Mouse (Mus musculus) embryonic facial prominence, embryonic 15.5 days (tissue): ENCODE data around the gene Pigc. TPM values are rescaled to one million over a fixed set of nuclear protein-coding genes. Genes with fewer than 3 reads are reported as not detected.

Experiments used
- ATAC-seq: fragments of 200-750 bp; cut with Nextera tagmentation; 2 replicates; pipeline ENCODE4 v1.8.0; 2017; ENCODE audit warnings: low read depth, moderate TSS enrichment; ENCODE audit not compliant: insufficient number of reproducible peaks, low FRiP score, low TSS enrichment
- H3K27ac ChIP-seq: fragments of 300-500 bp; sonication (generic); replicated peaks from 2 replicates; pipeline ENCODE4 v1.5.1; 2015; ENCODE audit warnings: mild to moderate bottlenecking, inconsistent platforms
- H3K27me3 ChIP-seq: fragments of 300-500 bp; sonication (generic); 2 replicates; pipeline ENCODE4 v1.6.1; 2015; ENCODE audit warnings: inconsistent platforms
- H3K36me3 ChIP-seq: fragments of 300-500 bp; sonication (generic); 2 replicates; pipeline ENCODE4 v1.6.1; 2015; ENCODE audit warnings: mild to moderate bottlenecking, inconsistent platforms
- H3K4me1 ChIP-seq: fragments of 300-500 bp; sonication (generic); 2 replicates; pipeline ENCODE4 v1.6.1; 2015; ENCODE audit warnings: inconsistent platforms
- H3K4me2 ChIP-seq: fragments of 300-500 bp; sonication (generic); replicated peaks from 2 replicates; pipeline ENCODE4 v1.6.1; 2015; ENCODE audit warnings: mild to moderate bottlenecking, inconsistent platforms
- H3K4me3 ChIP-seq: fragments of 300-500 bp; sonication (generic); replicated peaks from 2 replicates; pipeline ENCODE4 v1.5.1; 2015; ENCODE audit warnings: mild to moderate bottlenecking, inconsistent platforms
- H3K9ac ChIP-seq: fragments of 300-500 bp; sonication (generic); 2 replicates; pipeline ENCODE4 v1.6.1; 2015; ENCODE audit warnings: inconsistent platforms
- H3K9me3 ChIP-seq: fragments of 300-500 bp; sonication (generic); replicated peaks from 2 replicates; pipeline ENCODE4 v1.6.1; 2016; ENCODE audit warnings: inconsistent platforms
- WGBS: fragments of 180-500 bp; shearing (Covaris S2); methylation state at CpG from one replicate; pipeline ENCODE4 v1.1.7; 2015; 5-methylcytosine and 5-hydroxymethylcytosine counted together
- polyA plus RNA-seq: library from polyadenylated mRNA; unstranded; fragments of >200 nt; fragmentation: Nextera tagmentation; extraction: Ambion mirVana; gene quantifications from 2 replicates; pipeline ENCODE4 v1.2.1, GENCODE M21; 2015

The Pigc gene
- polyA plus RNA-seq, 1 experiment from 2014 or later, result 42.4 TPM

GRCm38 (mm10) chr1:161978173-161978700, 9.3 kb downstream of the Pigc start:
- no peak for ATAC-seq
- no peak overlapping the region for H3K9ac ChIP-seq
- H3K9me3 ChIP-seq, result no peaks in the 10 kb centered on the region
- no peaks in the 10 kb centered on the region for H3K36me3 ChIP-seq
- H3K4me3 ChIP-seq, result no peak overlapping the region
- 82% methylated on average over 5 of the region's 5 CpGs for WGBS
- H3K27me3 ChIP-seq, result no peaks in the 10 kb centered on the region
- peak overlapping the region; percentile 80; the same call in 1 of the 2 replicates for H3K27ac ChIP-seq
- H3K4me1 ChIP-seq, result peaks cover 42% of the 10 kb centered on the region
- H3K4me2 ChIP-seq, result no peak overlapping the region

GRCm38 (mm10) chr1:161979536-161979935, 10.6 kb downstream of the Pigc start, which contains the start of gene 4930558K02Rik:
Gene 4930558K02Rik (minus strand): TSS chr1:161979636.
- 79% methylated on average over 1 of the region's 1 CpGs for WGBS
- H3K36me3 ChIP-seq, result no peaks in the 10 kb centered on the region
- no peak for ATAC-seq
- no peak within 1 kb of the TSS for H3K4me2 ChIP-seq
- no peaks in the 10 kb centered on the region for H3K27me3 ChIP-seq
- no peak within 1 kb of the TSS for H3K4me3 ChIP-seq
- no peak within 1 kb of the TSS for H3K9ac ChIP-seq
- no peaks in the 10 kb centered on the region for H3K9me3 ChIP-seq
- peak within 1 kb of the TSS; percentile 80 for H3K27ac ChIP-seq
- peaks cover 44% of the 10 kb centered on the region for H3K4me1 ChIP-seq

GRCm38 (mm10) chr1:161980046-161980445, 11.1 kb downstream of the Pigc start:
- no peaks in the 10 kb centered on the region for H3K27me3 ChIP-seq
- WGBS, result 36% methylated on average over 2 of the region's 2 CpGs
- no peak overlapping the region for H3K9ac ChIP-seq
- H3K4me3 ChIP-seq, result no peak overlapping the region
- H3K36me3 ChIP-seq, result no peaks in the 10 kb centered on the region
- H3K4me1 ChIP-seq, result peaks cover 49% of the 10 kb centered on the region
- peak overlapping the region; percentile 80 for H3K27ac ChIP-seq
- no peak for ATAC-seq
- H3K4me2 ChIP-seq, result no peak overlapping the region
- H3K9me3 ChIP-seq, result no peaks in the 10 kb centered on the region

GRCm38 (mm10) chr1:161980626-161981298, 11.8 kb downstream of the Pigc start:
- Histone ChIP-seq H3K36me3 (no peaks in the 10 kb centered on the region), H3K4me3 (no peak overlapping the region), H3K9me3 (no peaks in the 10 kb centered on the region), H3K4me1 (peaks cover 48% of the 10 kb centered on the region), H3K27ac (peak overlapping the region; percentile 80), H3K9ac (no peak overlapping the region), H3K27me3 (no peaks in the 10 kb centered on the region), H3K4me2 (no peak overlapping the region)
- ATAC-seq, result no peak
- WGBS, result 49% methylated on average over 9 of the region's 9 CpGs

- Histone ChIP-seq H3K9me3 (no peaks in the 10 kb centered on the region), H3K36me3 (no peaks in the 10 kb centered on the region), H3K27me3 (no peaks in the 10 kb centered on the region), H3K4me1 (peaks cover 26% of the 10 kb centered on the region), H3K27ac (peak overlapping the region; percentile 66), H3K4me3 (no peak overlapping the region), H3K4me2 (no peak overlapping the region), H3K9ac (no peak overlapping the region)
- ATAC-seq, result no peak
- 65% methylated on average over 6 of the region's 6 CpGs for WGBS
Observed at GRCm38 (mm10) chr1:161983451-161983850, 14.5 kb downstream of the Pigc start.

GRCm38 (mm10) chr1:161983979-161984566, 15.1 kb downstream of the Pigc start:
- Histone ChIP-seq H3K9me3 (no peaks in the 10 kb centered on the region), H3K27me3 (no peaks in the 10 kb centered on the region), H3K9ac (no peak overlapping the region), H3K4me3 (no peak overlapping the region), H3K4me1 (peaks cover 26% of the 10 kb centered on the region), H3K36me3 (no peaks in the 10 kb centered on the region), H3K27ac (peak overlapping the region; percentile 66), H3K4me2 (no peak overlapping the region)
- 19% methylated on average over 4 of the region's 4 CpGs for WGBS
- ATAC-seq, result no peak

- Histone ChIP-seq H3K27me3 (no peaks in the 10 kb centered on the region), H3K4me2 (no peak overlapping the region), H3K36me3 (no peaks in the 10 kb centered on the region), H3K9ac (no peak overlapping the region), H3K4me3 (no peak overlapping the region), H3K27ac (no peak overlapping the region), H3K9me3 (no peaks in the 10 kb centered on the region), H3K4me1 (peaks cover 4% of the 10 kb centered on the region; the same call in 1 of the 2 replicates)
- WGBS, result 62% methylated on average over 10 of the region's 10 CpGs
- ATAC-seq, result no peak
Observed at GRCm38 (mm10) chr1:161990684-161991578, 21.9 kb downstream of the Pigc start.

GRCm38 (mm10) chr1:161991846-161992245, 22.9 kb downstream of the Pigc start:
- Histone ChIP-seq H3K27me3 (no peaks in the 10 kb centered on the region), H3K4me3 (no peak overlapping the region), H3K36me3 (no peaks in the 10 kb centered on the region), H3K4me1 (peaks cover 4% of the 10 kb centered on the region; the same call in 1 of the 2 replicates), H3K9me3 (no peaks in the 10 kb centered on the region), H3K27ac (no peak overlapping the region), H3K9ac (no peak overlapping the region), H3K4me2 (no peak overlapping the region)
- WGBS, result 95% methylated on average over 11 of the region's 11 CpGs
- ATAC-seq, result no peak

GRCm38 (mm10) chr1:161992389-161992788, 23.4 kb downstream of the Pigc start:
- H3K27ac ChIP-seq, result no peak overlapping the region
- 89% methylated on average over 7 of the region's 7 CpGs for WGBS
- H3K4me1 ChIP-seq, result peaks cover 4% of the 10 kb centered on the region; the same call in 1 of the 2 replicates
- no peak overlapping the region for H3K4me3 ChIP-seq
- H3K9ac ChIP-seq, result no peak overlapping the region
- no peak overlapping the region for H3K4me2 ChIP-seq
- no peaks in the 10 kb centered on the region for H3K9me3 ChIP-seq
- no peak for ATAC-seq
- H3K36me3 ChIP-seq, result no peaks in the 10 kb centered on the region
- H3K27me3 ChIP-seq, result no peaks in the 10 kb centered on the region

GRCm38 (mm10) chr1:161998781-161999180, 29.8 kb downstream of the Pigc start:
- no peak overlapping the region for H3K4me3 ChIP-seq
- no peak overlapping the region for H3K4me2 ChIP-seq
- H3K9ac ChIP-seq, result no peak overlapping the region
- peaks cover 29% of the 10 kb centered on the region for H3K4me1 ChIP-seq
- no peaks in the 10 kb centered on the region for H3K36me3 ChIP-seq
- no peaks in the 10 kb centered on the region for H3K27me3 ChIP-seq
- no peaks in the 10 kb centered on the region for H3K9me3 ChIP-seq
- 59% methylated on average over 4 of the region's 4 CpGs for WGBS
- ATAC-seq, result no peak
- peak overlapping the region; percentile 91 for H3K27ac ChIP-seq

GRCm38 (mm10) chr1:161999338-161999737, 30.4 kb downstream of the Pigc start:
- Histone ChIP-seq H3K4me3 (no peak overlapping the region), H3K9ac (no peak overlapping the region), H3K27me3 (no peaks in the 10 kb centered on the region), H3K36me3 (no peaks in the 10 kb centered on the region), H3K4me2 (0 out of 2 replicates have a peak overlapping the region, but pooled peaks have one; percentile 33), H3K27ac (peak overlapping the region; percentile 91), H3K9me3 (no peaks in the 10 kb centered on the region), H3K4me1 (peaks cover 35% of the 10 kb centered on the region)
- 34% methylated on average over 5 of the region's 5 CpGs for WGBS
- ATAC-seq, result no peak
